Mouse (Mus musculus): ENCODE measurements around the gene Mobp. TPM values are rescaled to one million over a fixed set of nuclear protein-coding genes. Genes with fewer than 3 reads are reported as not detected.

Mobp gene
- total and polyA plus RNA-seq, 3 experiments = 0.17 TPM; not detected in 2

GRCm38 (mm10) chr9:120212936-120213335 lies 63.4 kb downstream of the Mobp start:
- H3K9me3 ChIP-seq (replicated peaks; ENCODE audit: low read length) = no peaks in the 10 kb centered on the region
- no peak for TF ChIP-seq TCF12 (IDR thresholded peaks at IDR 0.05; ENCODE audit: low read depth, low read length)
- TF ChIP-seq JUN (IDR thresholded peaks at IDR 0.05; ENCODE audit: insufficient read depth, low read depth, low read length) = no peak
- H3K4me2 ChIP-seq (ENCODE audit: insufficient read depth, low read depth, poor library complexity, severe bottlenecking) = no peak overlapping the region
- H3K4me1 ChIP-seq (ENCODE audit: control insufficient read depth in 1 of 2, insufficient read depth in 2 of 2) = peaks cover 0 to 2% of the 10 kb centered on the region in 2 experiments; a peak in 1 of 4 replicates
- DNase-seq (ENCODE audit: extremely low read depth) = no peak
- no peak overlapping the region for H3K9ac ChIP-seq (ENCODE audit: insufficient read depth, low read depth)
- in situ Hi-C loops (cut with MboI; ENCODE audit: low pct_ligation_motif_present, low pct_unique_long_range_greater_than_20kb, low sequenced_read_pairs) (no loop called here), dilution Hi-C loops (cut with MboI; ENCODE audit: extremely low pct_ligation_motif_present, extremely low pct_unique_long_range_greater_than_20kb, low sequenced_read_pairs) (no loop called here)
- H3K27me3 ChIP-seq (replicated peaks) = no peaks in the 10 kb centered on the region
- H3K79me2 ChIP-seq (replicated peaks; ENCODE audit: control insufficient read depth, extremely low read depth, insufficient read depth, poor library complexity, severe bottlenecking) = no peaks in the 10 kb centered on the region
- H3K4me3 ChIP-seq (replicated peaks in 1 of 3; ENCODE audit: low read depth in 2 of 3, low read length in 2 of 3, poor library complexity in 1 of 3) = no peak overlapping the region
- H3K27ac ChIP-seq (ENCODE audit: insufficient read depth, low read depth) = no peak overlapping the region
- H3K36me3 ChIP-seq (replicated peaks in 1 of 2; ENCODE audit: control insufficient read depth in 1 of 2, insufficient read depth in 1 of 2, low read length in 1 of 2) = no peaks in the 10 kb centered on the region

- Histone ChIP-seq H3K4me3 (replicated peaks in 1 of 3; ENCODE audit: low read depth in 2 of 3, low read length in 2 of 3, poor library complexity in 1 of 3) (no peak overlapping the region), H3K27me3 (replicated peaks) (no peaks in the 10 kb centered on the region), H3K4me2 (ENCODE audit: insufficient read depth, low read depth, poor library complexity, severe bottlenecking) (no peak overlapping the region), H3K4me1 (ENCODE audit: control insufficient read depth in 1 of 2, insufficient read depth in 2 of 2) (peaks cover 0 to 7% of the 10 kb centered on the region in 2 experiments; a peak in 1 of 4 replicates), H3K79me2 (replicated peaks; ENCODE audit: control insufficient read depth, extremely low read depth, insufficient read depth, poor library complexity, severe bottlenecking) (no peaks in the 10 kb centered on the region), H3K9me3 (replicated peaks; ENCODE audit: low read length) (no peaks in the 10 kb centered on the region), H3K36me3 (replicated peaks in 1 of 2; ENCODE audit: control insufficient read depth in 1 of 2, insufficient read depth in 1 of 2, low read length in 1 of 2) (no peaks in the 10 kb centered on the region), H3K9ac (ENCODE audit: insufficient read depth, low read depth) (no peak overlapping the region), H3K27ac (ENCODE audit: insufficient read depth, low read depth) (no peak overlapping the region)
- in situ Hi-C loops (cut with MboI; ENCODE audit: low pct_ligation_motif_present, low pct_unique_long_range_greater_than_20kb, low sequenced_read_pairs) (no loop called here), dilution Hi-C loops (cut with MboI; ENCODE audit: extremely low pct_ligation_motif_present, extremely low pct_unique_long_range_greater_than_20kb, low sequenced_read_pairs) (no loop called here)
- TF ChIP-seq GABPA (IDR thresholded peaks at IDR 0.05; ENCODE audit: insufficient replicate concordance, low read depth, low read length) (no peak), E2F4 (IDR thresholded peaks at IDR 0.05; ENCODE audit: insufficient replicate concordance, low read depth, low read length) (no peak), SIN3A (IDR thresholded peaks at IDR 0.05; ENCODE audit: low read length) (no peak), ZNF384 (IDR thresholded peaks at IDR 0.05; ENCODE audit: low read depth, low read length) (no peak), ELF1 (IDR thresholded peaks at IDR 0.05; ENCODE audit: low read depth, low read length) (no peak), MAX (IDR thresholded peaks at IDR 0.05; ENCODE audit: low read length) (no peak), RCOR1 (conservative IDR thresholded peaks at IDR 0.05; ENCODE audit: low read depth, low read length) (no peak), SMC3 (IDR thresholded peaks at IDR 0.05; ENCODE audit: low read depth, low read length) (no peak), CTCF (conservative IDR thresholded peaks at IDR 0.05 in 1 of 2, IDR thresholded peaks at IDR 0.05 in 1 of 2; ENCODE audit: low read depth in 2 of 2, low read length in 2 of 2) (no peak), JUN (IDR thresholded peaks at IDR 0.05; ENCODE audit: insufficient read depth, low read depth, low read length) (no peak), MAZ (IDR thresholded peaks at IDR 0.05; ENCODE audit: low read depth, low read length) (no peak), IRF4 (IDR thresholded peaks at IDR 0.05; ENCODE audit: low read depth, low read length) (no peak), MAFK (IDR thresholded peaks at IDR 0.05; ENCODE audit: insufficient replicate concordance, low read length) (no peak), NRF1 (IDR thresholded peaks at IDR 0.05; ENCODE audit: low read depth, low read length) (no peak), UBTF (IDR thresholded peaks at IDR 0.05; ENCODE audit: low read depth, low read length) (no peak)
- DNase-seq (ENCODE audit: extremely low read depth) = no peak
Measured at GRCm38 (mm10) chr9:120214978-120215495, 65.5 kb downstream of the Mobp start.

All from CH12.LX (cell line).